Mouse (Mus musculus): Measurements from ENCODE around the gene Gm45902. TPM values are rescaled to one million over a fixed set of nuclear protein-coding genes. Genes with fewer than 3 reads are reported as not detected.

Gm45902 gene
- polyA plus RNA-seq, 1 experiment from 2014 or later = 4.4 TPM

GRCm38 (mm10) chr2:3499543-3499942 lies 13.0 kb downstream of the Gm45902 start:
- no peak overlapping the region for H3K9ac ChIP-seq (ENCODE audit: low read depth, low read length)
- no peaks in the 10 kb centered on the region for H3K9me3 ChIP-seq (replicated peaks; ENCODE audit: control insufficient read depth, low read length)
- no peaks in the 10 kb centered on the region for H3K27me3 ChIP-seq (ENCODE audit: control insufficient read depth, insufficient read depth, low read length)
- no peak overlapping the region for H3K4me3 ChIP-seq (ENCODE audit: low read depth, low read length)
- H3K4me2 ChIP-seq = no peak overlapping the region
- peaks cover 18% of the 10 kb centered on the region for H3K36me3 ChIP-seq (ENCODE audit: control insufficient read depth, insufficient read depth, low read length)
- no peaks in the 10 kb centered on the region for H3K4me1 ChIP-seq (ENCODE audit: control insufficient read depth, insufficient read depth, low read length)
- no peak for ATAC-seq (replicated peaks; ENCODE audit: insufficient number of reproducible peaks, low FRiP score, low TSS enrichment)
- 87% methylated on average over 6 of the region's 6 CpGs for WGBS (ENCODE audit: insufficient replicate concordance)
- H3K27ac ChIP-seq (ENCODE audit: low read depth, low read length) = no peak overlapping the region

- ATAC-seq (replicated peaks; ENCODE audit: insufficient number of reproducible peaks, low FRiP score, low TSS enrichment) = no peak
- H3K9me3 ChIP-seq (replicated peaks; ENCODE audit: control insufficient read depth, low read length) = no peaks in the 10 kb centered on the region
Observed at GRCm38 (mm10) chr2:3493833-3494409, 18.7 kb downstream of the Gm45902 start.

GRCm38 (mm10) chr2:3489816-3490215 lies 22.8 kb downstream of the Gm45902 start:
- Histone ChIP-seq H3K27me3 (ENCODE audit: control insufficient read depth, insufficient read depth, low read length) (no peaks in the 10 kb centered on the region), H3K4me3 (ENCODE audit: low read depth, low read length) (no peak overlapping the region), H3K27ac (ENCODE audit: low read depth, low read length) (no peak overlapping the region), H3K9me3 (replicated peaks; ENCODE audit: control insufficient read depth, low read length) (no peaks in the 10 kb centered on the region), H3K4me2 (no peak overlapping the region), H3K4me1 (ENCODE audit: control insufficient read depth, insufficient read depth, low read length) (no peaks in the 10 kb centered on the region), H3K9ac (ENCODE audit: low read depth, low read length) (no peak overlapping the region), H3K36me3 (ENCODE audit: control insufficient read depth, insufficient read depth, low read length) (peaks cover 32% of the 10 kb centered on the region)
- no peak for ATAC-seq (replicated peaks; ENCODE audit: insufficient number of reproducible peaks, low FRiP score, low TSS enrichment)
- 89% methylated on average over 3 of the region's 3 CpGs for WGBS (ENCODE audit: insufficient replicate concordance)

More at GRCm38 (mm10) chr2:3493833-3494409, 18.7 kb downstream of the Gm45902 start:
- Histone ChIP-seq H3K27me3 (ENCODE audit: control insufficient read depth, insufficient read depth, low read length) (no peaks in the 10 kb centered on the region), H3K36me3 (ENCODE audit: control insufficient read depth, insufficient read depth, low read length) (peaks cover 42% of the 10 kb centered on the region), H3K4me1 (ENCODE audit: control insufficient read depth, insufficient read depth, low read length) (no peaks in the 10 kb centered on the region), H3K4me2 (no peak overlapping the region), H3K9ac (ENCODE audit: low read depth, low read length) (no peak overlapping the region), H3K27ac (ENCODE audit: low read depth, low read length) (no peak overlapping the region), H3K4me3 (ENCODE audit: low read depth, low read length) (no peak overlapping the region)
- 84% methylated on average over 3 of the region's 3 CpGs for WGBS (ENCODE audit: insufficient replicate concordance)

GRCm38 (mm10) chr2:3480239-3480638 lies 32.4 kb downstream of the Gm45902 start:
- Histone ChIP-seq H3K27ac (ENCODE audit: low read depth, low read length) (no peak overlapping the region), H3K9me3 (replicated peaks; ENCODE audit: control insufficient read depth, low read length) (0 out of 2 replicates have a peak, but pooled peaks cover 2% of the 10 kb centered on the region), H3K4me2 (no peak overlapping the region), H3K4me1 (ENCODE audit: control insufficient read depth, insufficient read depth, low read length) (no peaks in the 10 kb centered on the region), H3K9ac (ENCODE audit: low read depth, low read length) (no peak overlapping the region), H3K36me3 (ENCODE audit: control insufficient read depth, insufficient read depth, low read length) (no peaks in the 10 kb centered on the region), H3K4me3 (ENCODE audit: low read depth, low read length) (no peak overlapping the region), H3K27me3 (ENCODE audit: control insufficient read depth, insufficient read depth, low read length) (no peaks in the 10 kb centered on the region)
- ATAC-seq (replicated peaks; ENCODE audit: insufficient number of reproducible peaks, low FRiP score, low TSS enrichment) = no peak
- WGBS (ENCODE audit: insufficient replicate concordance) = 70% methylated on average over 3 of the region's 3 CpGs

GRCm38 (mm10) chr2:3475746-3476251 lies 36.8 kb downstream of the Gm45902 start:
- no peak overlapping the region for H3K9ac ChIP-seq (ENCODE audit: low read depth, low read length)
- no peak overlapping the region; the same call in 1 of the 2 replicates for H3K4me3 ChIP-seq (ENCODE audit: low read depth, low read length)
- H3K4me2 ChIP-seq = peak overlapping the region; percentile 69
- H3K4me1 ChIP-seq (ENCODE audit: control insufficient read depth, insufficient read depth, low read length) = peaks cover 6% of the 10 kb centered on the region; the same call in 1 of the 2 replicates
- no peak for ATAC-seq (replicated peaks; ENCODE audit: insufficient number of reproducible peaks, low FRiP score, low TSS enrichment)
- H3K36me3 ChIP-seq (ENCODE audit: control insufficient read depth, insufficient read depth, low read length) = no peaks in the 10 kb centered on the region
- WGBS (ENCODE audit: insufficient replicate concordance) = 65% methylated on average over 3 of the region's 3 CpGs
- H3K9me3 ChIP-seq (replicated peaks; ENCODE audit: control insufficient read depth, low read length) = 0 out of 2 replicates have a peak, but pooled peaks cover 2% of the 10 kb centered on the region
- H3K27ac ChIP-seq (ENCODE audit: low read depth, low read length) = no peak overlapping the region
- no peaks in the 10 kb centered on the region for H3K27me3 ChIP-seq (ENCODE audit: control insufficient read depth, insufficient read depth, low read length)

- H3K9me3 ChIP-seq (replicated peaks; ENCODE audit: control insufficient read depth, low read length) = 0 out of 2 replicates have a peak, but pooled peaks cover 2% of the 10 kb centered on the region
- H3K36me3 ChIP-seq (ENCODE audit: control insufficient read depth, insufficient read depth, low read length) = no peaks in the 10 kb centered on the region
- H3K4me2 ChIP-seq = peak within 1 kb of the TSS; percentile 69
- peak within 1 kb of the TSS; percentile 95 for H3K27ac ChIP-seq (ENCODE audit: low read depth, low read length)
- ATAC-seq (replicated peaks; ENCODE audit: insufficient number of reproducible peaks, low FRiP score, low TSS enrichment) = peak; percentile 100
- H3K4me1 ChIP-seq (ENCODE audit: control insufficient read depth, insufficient read depth, low read length) = peaks cover 6% of the 10 kb centered on the region; the same call in 1 of the 2 replicates
- H3K9ac ChIP-seq (ENCODE audit: low read depth, low read length) = peak within 1 kb of the TSS; percentile 92
- H3K4me3 ChIP-seq (ENCODE audit: low read depth, low read length) = peak within 1 kb of the TSS; percentile 95
- H3K27me3 ChIP-seq (ENCODE audit: control insufficient read depth, insufficient read depth, low read length) = no peaks in the 10 kb centered on the region
- WGBS (ENCODE audit: insufficient replicate concordance) = under 1% methylated on average over 42 of the region's 42 CpGs
Observed at GRCm38 (mm10) chr2:3474861-3475283, 37.7 kb downstream of the Gm45902 start, which contains the start of gene Suv39h2. Suv39h2 (minus strand) TSS chr2:3475031.

GRCm38 (mm10) chr2:3474361-3474805 lies 38.2 kb downstream of the Gm45902 start:
- H3K9me3 ChIP-seq (replicated peaks; ENCODE audit: control insufficient read depth, low read length) = 0 out of 2 replicates have a peak, but pooled peaks cover 2% of the 10 kb centered on the region
- H3K36me3 ChIP-seq (ENCODE audit: control insufficient read depth, insufficient read depth, low read length) = no peaks in the 10 kb centered on the region
- H3K4me2 ChIP-seq = peak overlapping the region; percentile 69
- WGBS (ENCODE audit: insufficient replicate concordance) = under 1% methylated on average over 46 of the region's 46 CpGs
- peak overlapping the region; percentile 95 for H3K4me3 ChIP-seq (ENCODE audit: low read depth, low read length)
- H3K4me1 ChIP-seq (ENCODE audit: control insufficient read depth, insufficient read depth, low read length) = peaks cover 6% of the 10 kb centered on the region; the same call in 1 of the 2 replicates
- peak; percentile 67 for ATAC-seq (replicated peaks; ENCODE audit: insufficient number of reproducible peaks, low FRiP score, low TSS enrichment)
- peak overlapping the region; percentile 95 for H3K27ac ChIP-seq (ENCODE audit: low read depth, low read length)
- peak overlapping the region; percentile 92 for H3K9ac ChIP-seq (ENCODE audit: low read depth, low read length)
- H3K27me3 ChIP-seq (ENCODE audit: control insufficient read depth, insufficient read depth, low read length) = no peaks in the 10 kb centered on the region

- Histone ChIP-seq H3K27ac (ENCODE audit: low read depth, low read length) (peak overlapping the region; percentile 95), H3K4me2 (peak overlapping the region; percentile 69), H3K9me3 (replicated peaks; ENCODE audit: control insufficient read depth, low read length) (no peaks in the 10 kb centered on the region), H3K4me3 (ENCODE audit: low read depth, low read length) (peak overlapping the region; percentile 95), H3K27me3 (ENCODE audit: control insufficient read depth, insufficient read depth, low read length) (no peaks in the 10 kb centered on the region), H3K4me1 (ENCODE audit: control insufficient read depth, insufficient read depth, low read length) (peaks cover 6% of the 10 kb centered on the region; the same call in 1 of the 2 replicates), H3K36me3 (ENCODE audit: control insufficient read depth, insufficient read depth, low read length) (no peaks in the 10 kb centered on the region), H3K9ac (ENCODE audit: low read depth, low read length) (peak overlapping the region; percentile 92)
- 1% methylated on average over 12 of the region's 12 CpGs for WGBS (ENCODE audit: insufficient replicate concordance)
- ATAC-seq (replicated peaks; ENCODE audit: insufficient number of reproducible peaks, low FRiP score, low TSS enrichment) = no peak
Observed at GRCm38 (mm10) chr2:3473891-3474290, 38.7 kb downstream of the Gm45902 start.

Data from heart, embryonic 11.5 days (tissue).